Mouse (Mus musculus) CD4-positive naive resting alpha-beta T cell, adult 76 days (primary cell): ENCODE data around the gene Hmgxb4. TPM values are rescaled to one million over a fixed set of nuclear protein-coding genes. Genes with fewer than 3 reads are reported as not detected.

Experiments
- total RNA-seq: library from RNA; stranded (reverse); gene quantifications from one replicate; pipeline ENCODE4 v1.2.4, GENCODE M21; 2023

Gene Hmgxb4
- total RNA-seq = 33.1 TPM

GRCm38 (mm10) chr8:74993081-74993474, at the start of gene Hmgxb4:
Gene Hmgxb4, plus strand, starts transcription at chr8:74993356.

GRCm38 (mm10) chr8:75033511-75034243, 40.5 kb downstream of the Hmgxb4 start, which contains the start of gene Tom1:
Gene Tom1, plus strand, starts transcription at chr8:75033705.

Other genes starting within 250 kb of the Hmgxb4 start
- gene Isx, start 120.2 kb upstream of the Hmgxb4 start, total RNA-seq = not detected
- gene Tom1, start 40.3 kb downstream of the Hmgxb4 start, total RNA-seq = 28.1 TPM
- gene Hmox1, start 100.3 kb downstream of the Hmgxb4 start, total RNA-seq = 31.2 TPM
- 35.5 TPM for gene Mcm5, start 116.2 kb downstream of the Hmgxb4 start, total RNA-seq
- not detected for gene Rasd2, start 220.6 kb downstream of the Hmgxb4 start, total RNA-seq